Mouse (Mus musculus) v-Abl transformed pro-B cells (cell line): ENCODE results near the gene Mob3c.

Experiments used
- in situ Hi-C, 2 experiments: fragments of 400-800 bp; cut with MboI; formaldehyde crosslinking; loops; one replicate each; pipeline ENCODE4 v1.15.1; 2025; ENCODE audit not compliant: unreplicated experiment in 2 of 2

The Mob3c gene

GRCm38 (mm10) chr4:115828572-115828902, 645 bp downstream of the Mob3c start:
- in situ Hi-C loops, result loop anchor here (5.0 to 25.0 kb wide), 3 partner anchors 41 to 1241 kb away; partner anchors contain the start of gene Efcab14 (in 1 of the 2)

GRCm38 (mm10) chr4:115830491-115830890, 2.6 kb downstream of the Mob3c start:
- in situ Hi-C loops, result loop anchor here in 1 of 2 experiments (25.0 kb wide), 1 partner anchor 1243 kb away; no protein-coding TSS in a partner anchor

DNA sequence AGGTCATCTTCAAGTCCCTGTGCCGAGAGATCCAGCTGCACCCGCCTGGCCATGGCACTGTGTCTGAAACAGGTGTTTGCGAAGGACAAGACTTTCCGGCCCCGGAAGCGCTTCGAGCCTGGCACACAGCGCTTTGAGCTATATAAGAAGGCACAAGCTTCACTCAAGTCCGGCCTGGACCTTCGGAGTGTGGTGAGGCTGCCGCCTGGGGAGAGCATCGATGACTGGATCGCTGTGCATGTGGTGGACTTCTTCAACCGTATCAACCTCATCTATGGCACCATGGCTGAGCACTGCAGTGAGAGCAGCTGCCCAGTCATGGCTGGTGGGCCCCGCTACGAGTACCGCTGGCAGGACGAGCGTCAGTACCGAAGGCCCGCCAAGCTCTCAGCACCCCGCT, 3.3 kb downstream of the Mob3c start:
- in situ Hi-C loops, result loop anchor here in 1 of 2 experiments (25.0 kb wide), 1 partner anchor 1244 kb away; no protein-coding TSS in a partner anchor

DNA sequence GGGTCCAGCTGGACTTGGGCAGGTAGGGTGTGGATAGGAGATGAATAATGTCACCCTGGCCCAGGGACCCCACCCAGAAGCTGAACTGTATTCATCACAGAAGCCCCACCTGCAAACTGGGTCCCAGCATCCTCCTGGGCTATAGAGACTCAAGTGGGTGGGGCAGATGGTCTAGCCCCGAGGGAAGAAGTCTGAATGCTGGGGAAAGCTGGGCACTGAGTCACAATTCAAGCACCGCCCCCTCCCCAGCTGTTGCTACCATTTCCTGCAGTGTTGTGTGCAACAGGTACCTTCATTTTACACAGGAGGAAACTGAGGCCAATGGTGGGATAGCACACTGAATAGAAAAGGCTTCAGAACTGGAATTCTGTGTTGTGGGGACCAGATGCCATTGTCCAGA, 4.1 kb downstream of the Mob3c start:
- in situ Hi-C loops, result loop anchor here in 1 of 2 experiments (25.0 kb wide), 1 partner anchor 1245 kb away; no protein-coding TSS in a partner anchor

DNA sequence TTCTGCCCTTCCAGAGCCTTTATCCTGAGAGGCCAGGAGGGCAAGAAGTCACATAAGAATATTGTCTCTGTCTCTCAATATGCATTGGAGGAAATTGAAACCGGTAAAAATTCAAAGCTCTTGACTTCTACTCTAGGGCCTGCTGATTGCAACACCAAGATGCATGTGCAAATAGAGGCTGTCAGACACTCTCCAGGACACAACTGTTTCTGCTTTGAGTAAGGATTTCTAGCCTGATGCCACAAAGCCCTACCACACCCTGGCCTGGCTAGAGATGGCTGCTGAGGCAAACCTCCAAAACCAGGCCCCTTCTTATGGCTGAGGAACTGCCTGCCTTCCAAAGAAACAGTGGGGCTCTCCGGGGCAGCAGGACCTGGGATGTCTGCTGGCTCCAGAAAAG, 7.7 kb downstream of the Mob3c start:
- in situ Hi-C loops, result loop anchor here in 1 of 2 experiments (25.0 kb wide), 1 partner anchor 1248 kb away; no protein-coding TSS in a partner anchor

- in situ Hi-C loops, result loop anchor here in 1 of 2 experiments (25.0 kb wide), 1 partner anchor 1251 kb away; no protein-coding TSS in a partner anchor
These were observed 10.3 kb downstream of the Mob3c start for GRCm38 (mm10) chr4:115838196-115838595.

- in situ Hi-C loops, result loop anchor here in 1 of 2 experiments (25.0 kb wide), 1 partner anchor 1252 kb away; no protein-coding TSS in a partner anchor
These were observed 11.1 kb downstream of the Mob3c start, which contains the start of gene Mknk1 for GRCm38 (mm10) chr4:115838696-115839641. Gene Mknk1 (plus strand): TSS chr4:115839198.

- in situ Hi-C loops, result loop anchor here in 1 of 2 experiments (25.0 kb wide), 1 partner anchor 1253 kb away; no protein-coding TSS in a partner anchor
These were observed 12.1 kb downstream of the Mob3c start for GRCm38 (mm10) chr4:115839956-115840355.

- in situ Hi-C loops, result loop anchor here in 1 of 2 experiments (25.0 kb wide), 1 partner anchor 1254 kb away; no protein-coding TSS in a partner anchor
These were observed 12.9 kb downstream of the Mob3c start for GRCm38 (mm10) chr4:115840842-115841241.

DNA sequence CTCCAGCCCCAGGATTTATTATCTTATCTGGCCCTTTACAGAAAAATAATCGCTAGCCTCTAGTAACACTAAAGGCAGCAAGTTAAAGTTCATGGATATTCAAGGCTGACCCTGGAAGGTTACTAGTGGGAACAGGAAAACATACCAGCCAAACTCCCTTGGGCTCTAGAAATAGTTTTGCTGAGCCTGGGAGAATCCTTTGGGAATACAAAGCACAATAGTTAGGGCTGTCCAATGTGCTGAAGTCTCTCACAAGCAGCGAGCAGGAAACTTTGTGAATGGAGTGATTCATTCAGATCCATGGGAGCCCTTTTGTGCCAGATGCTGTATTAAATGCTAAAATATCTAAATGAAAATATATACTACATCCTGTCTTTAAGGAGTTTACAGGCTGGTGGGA, 18.8 kb downstream of the Mob3c start:
- in situ Hi-C loops, result loop anchor here in 1 of 2 experiments (25.0 kb wide), 1 partner anchor 1259 kb away; no protein-coding TSS in a partner anchor

DNA sequence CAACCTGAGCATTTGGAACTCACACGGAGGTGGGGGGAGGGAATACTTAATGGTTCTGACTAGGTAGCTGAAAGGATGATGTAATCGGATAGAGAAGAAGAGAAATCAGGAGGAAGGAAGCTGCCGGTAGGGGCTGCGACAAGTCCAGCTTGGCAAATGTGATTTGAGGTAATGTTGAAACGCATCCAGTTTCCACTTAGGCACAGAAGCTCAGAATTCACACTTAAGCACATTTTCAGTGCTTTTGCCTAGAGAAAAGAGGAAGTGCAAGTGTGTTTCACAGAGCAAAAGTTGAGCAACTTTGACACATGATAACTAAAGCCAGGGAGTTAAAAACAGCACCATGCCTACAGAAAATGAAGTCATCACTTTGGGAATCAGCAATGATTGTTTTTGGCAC, 19.5 kb downstream of the Mob3c start:
- in situ Hi-C loops, result loop anchor here in 1 of 2 experiments (25.0 kb wide), 1 partner anchor 1260 kb away; no protein-coding TSS in a partner anchor

- in situ Hi-C loops, result loop anchor here in 1 of 2 experiments (25.0 kb wide), 1 partner anchor 1261 kb away; no protein-coding TSS in a partner anchor
These were observed 20.2 kb downstream of the Mob3c start for GRCm38 (mm10) chr4:115848083-115848482.

DNA sequence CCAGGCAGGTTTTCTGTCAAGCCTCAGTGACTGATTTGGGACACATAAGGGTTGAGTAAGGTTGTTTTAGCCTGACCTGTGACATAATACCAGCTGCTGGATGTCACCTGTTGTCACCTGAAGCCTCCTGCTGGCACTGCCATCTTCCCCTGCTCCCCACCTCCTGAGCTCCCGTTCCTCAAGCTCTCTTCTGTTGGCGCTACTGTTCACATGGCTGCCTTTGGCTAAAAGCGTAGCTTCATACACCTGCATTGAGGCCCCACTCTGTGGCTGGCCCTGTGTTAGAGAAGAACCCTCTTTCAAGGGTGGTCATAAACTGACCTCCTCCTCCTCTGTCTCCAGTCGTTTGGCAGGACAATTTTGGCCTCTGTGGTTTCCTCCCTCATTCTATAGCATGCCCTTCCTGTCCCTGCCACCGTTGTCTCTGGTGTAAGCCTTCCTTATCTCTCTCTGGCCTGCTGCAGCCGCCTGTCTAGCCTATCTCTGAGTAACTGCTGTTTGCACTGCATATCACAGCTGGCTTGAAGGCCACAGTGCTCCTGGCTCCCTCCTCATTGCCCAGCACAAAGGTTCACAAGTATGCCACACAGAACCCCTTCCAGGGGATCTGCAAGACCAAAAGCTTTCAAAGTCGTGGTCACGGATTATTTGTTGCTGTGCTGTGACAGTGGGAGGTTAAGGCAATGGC, 21.2 kb downstream of the Mob3c start:
- in situ Hi-C loops, result loop anchor here in 1 of 2 experiments (25.0 kb wide), 1 partner anchor 1262 kb away; no protein-coding TSS in a partner anchor

DNA sequence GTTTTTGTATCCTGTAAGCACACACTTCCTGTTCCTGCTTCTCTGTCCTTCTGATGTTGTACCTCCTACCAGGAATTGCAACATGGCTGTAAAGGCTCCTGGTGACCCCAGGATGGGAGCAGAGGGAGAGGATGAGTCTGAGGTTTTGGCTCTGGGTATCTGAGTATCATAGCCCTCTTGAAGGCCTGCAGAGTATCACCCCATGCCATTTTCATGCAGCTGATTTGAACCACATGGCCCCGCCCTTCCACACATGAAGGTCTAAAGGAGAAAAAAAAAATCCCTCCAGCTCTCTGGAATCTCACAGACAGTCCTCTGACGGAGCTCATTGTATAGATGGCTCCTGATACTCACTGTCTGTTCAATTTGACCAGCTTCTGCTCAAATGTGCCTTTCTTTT, 22.2 kb downstream of the Mob3c start:
- in situ Hi-C loops, result no loop called here

DNA sequence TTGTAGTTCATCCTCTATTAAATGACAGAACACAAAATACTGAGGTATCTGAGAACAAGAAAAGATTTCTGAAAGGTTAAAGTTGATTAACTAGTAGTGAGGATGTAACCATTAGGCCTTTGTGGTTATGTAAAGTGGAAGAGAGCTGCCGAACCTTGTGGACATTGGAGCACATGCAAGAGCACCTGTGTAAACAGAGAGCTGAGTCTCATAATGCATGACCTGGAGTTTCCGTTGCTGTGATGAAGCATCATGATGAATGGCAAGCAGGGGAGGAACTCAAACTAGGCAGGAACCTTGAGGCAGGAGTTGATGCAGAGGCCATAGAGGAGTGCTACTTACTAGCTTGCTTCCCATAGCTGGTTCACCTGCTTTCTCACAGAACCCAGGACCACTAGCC, 22.7 kb downstream of the Mob3c start:
- in situ Hi-C loops, result no loop called here

DNA sequence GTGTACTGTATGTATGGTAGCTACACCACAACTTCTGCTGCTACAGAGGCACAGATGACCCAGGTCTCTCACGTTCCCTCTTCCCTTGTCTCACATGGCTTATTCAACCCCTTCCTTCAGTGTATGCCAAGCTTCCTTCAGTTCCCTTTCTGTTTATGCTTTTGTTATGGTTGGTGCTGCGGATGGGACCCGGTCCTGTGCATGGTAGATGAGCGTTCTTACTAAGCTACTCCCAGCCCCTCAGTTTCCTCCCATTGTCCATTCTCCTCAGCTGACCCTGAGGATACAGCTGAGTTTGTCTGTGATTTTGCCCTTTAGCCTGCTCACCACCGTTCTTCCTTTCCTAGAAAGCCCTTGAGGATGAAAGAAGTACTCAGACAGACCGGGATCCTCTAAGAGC, 23.7 kb downstream of the Mob3c start:
- in situ Hi-C loops, result no loop called here

- in situ Hi-C loops, result loop anchor here in 1 of 2 experiments (5.0 kb wide), 1 partner anchor 113 kb away; no protein-coding TSS in a partner anchor
These were observed 27.2 kb downstream of the Mob3c start for GRCm38 (mm10) chr4:115855100-115855499.

DNA sequence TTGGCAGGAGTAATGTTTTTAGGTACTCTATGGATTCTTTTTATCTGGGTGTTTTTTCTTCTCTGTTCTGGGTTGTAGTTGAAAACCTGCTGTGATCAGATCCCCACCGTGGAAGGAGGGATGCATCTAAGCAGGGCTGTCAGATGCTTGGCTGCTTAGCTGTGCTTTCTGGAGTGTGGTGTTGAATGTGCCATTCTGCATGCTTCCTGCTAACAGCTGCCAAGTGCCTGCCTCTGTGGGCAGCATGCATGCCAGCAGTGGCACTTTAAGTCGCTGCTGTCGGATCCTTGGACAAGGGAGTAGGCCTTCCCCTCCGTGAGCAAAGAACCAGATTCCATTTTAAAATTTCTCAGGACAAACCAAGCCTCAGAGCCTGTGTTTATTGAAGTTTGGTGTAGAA, 27.7 kb downstream of the Mob3c start:
- in situ Hi-C loops, result loop anchor here in 1 of 2 experiments (5.0 kb wide), 1 partner anchor 113 kb away; no protein-coding TSS in a partner anchor

GRCm38 (mm10) chr4:115856282-115856681, 28.4 kb downstream of the Mob3c start:
- in situ Hi-C loops, result loop anchor here in 1 of 2 experiments (5.0 kb wide), 1 partner anchor 114 kb away; no protein-coding TSS in a partner anchor

DNA sequence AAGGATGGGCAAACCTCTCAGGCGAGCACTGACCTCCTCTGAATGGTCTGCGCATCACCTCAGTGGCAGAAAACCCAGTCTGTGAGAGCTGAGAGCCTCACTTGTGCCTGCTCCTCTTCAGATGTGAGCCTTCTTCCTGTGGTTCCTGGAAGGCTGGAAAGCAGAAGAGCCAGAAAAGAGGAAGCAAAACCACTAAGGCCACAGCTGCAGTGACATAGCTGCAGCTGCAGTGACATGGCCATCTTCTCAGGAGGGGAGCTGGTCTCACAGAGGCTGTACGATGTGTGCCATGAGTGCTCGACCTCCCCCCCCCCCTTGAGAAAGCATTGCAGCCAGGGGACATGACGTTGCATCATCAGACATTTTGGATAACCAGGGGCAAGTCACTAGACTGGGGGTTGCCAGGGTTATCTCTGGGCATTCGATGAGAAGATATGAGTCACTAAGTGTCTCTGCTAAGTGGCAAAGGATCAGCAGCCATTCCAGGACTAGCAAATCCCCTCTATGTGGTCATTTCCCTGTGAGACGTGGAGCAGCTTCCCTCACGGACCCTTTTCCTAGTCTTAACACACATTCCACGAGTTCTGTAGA, 29.5 kb downstream of the Mob3c start:
- in situ Hi-C loops, result loop anchor here in 1 of 2 experiments (5.0 kb wide), 1 partner anchor 115 kb away; no protein-coding TSS in a partner anchor
